Mouse (Mus musculus) small intestine, adult 2 months (tissue): ENCODE measurements around the gene Reg4. TPM values are rescaled to one million over a fixed set of nuclear protein-coding genes. Genes with fewer than 3 reads are reported as not detected.

Source experiments
- H3K27ac ChIP-seq: fragments of 200-500 bp; 2 replicates; pipeline ENCODE4 v1.5.1; 2012; ENCODE audit warnings: low read depth, low read length, control low read depth, inconsistent platforms; ENCODE audit not compliant: insufficient read depth
- H3K27me3 ChIP-seq: fragments of 200-500 bp; 2 replicates; pipeline ENCODE4 v1.6.1; 2012; ENCODE audit warnings: mild to moderate bottlenecking, moderate library complexity, low read length, inconsistent platforms; ENCODE audit not compliant: control insufficient read depth, insufficient read depth
- H3K36me3 ChIP-seq: fragments of 200-500 bp; 2 replicates; pipeline ENCODE4 v1.6.1; 2012; ENCODE audit warnings: mild to moderate bottlenecking, low read length, control low read depth, inconsistent platforms; ENCODE audit not compliant: control insufficient read depth, insufficient read depth
- H3K4me1 ChIP-seq: fragments of 200-500 bp; 2 replicates; pipeline ENCODE4 v1.6.1; 2012; ENCODE audit warnings: low read length, inconsistent platforms, mixed read lengths; ENCODE audit not compliant: control insufficient read depth, insufficient read depth, insufficient read length
- H3K4me3 ChIP-seq: fragments of 200-500 bp; 2 replicates; pipeline ENCODE4 v1.5.1; 2012; ENCODE audit warnings: low read depth, mild to moderate bottlenecking, control low read depth, inconsistent platforms, low read length, moderate library complexity
- CTCF ChIP-seq: fragments of 200-500 bp; IDR thresholded peaks from 2 replicates; pipeline ENCODE4 v1.5.1; 2012; ENCODE audit warnings: low read depth, mild to moderate bottlenecking, control low read depth, inconsistent platforms, low read length, moderate library complexity, mixed read lengths; ENCODE audit not compliant: insufficient replicate concordance, insufficient read length; ENCODE audit errors: extremely low read depth
- POLR2A ChIP-seq: fragments of 200-500 bp; IDR thresholded peaks from 2 replicates; pipeline ENCODE4 v1.6.1; 2012; ENCODE audit warnings: low read depth, mild to moderate bottlenecking, control low read depth, inconsistent platforms, low read length, moderate library complexity
- WGBS: fragments of 180-500 bp; shearing (Covaris S2); methylation state at CpG from one replicate; pipeline ENCODE4 v1.1.7; 2018; 5-methylcytosine and 5-hydroxymethylcytosine counted together
- polyA plus RNA-seq: library from polyadenylated mRNA; depleted of rRNA; stranded (reverse); fragments of >200 nt; gene quantifications from 2 replicates; pipeline ENCODE4 v1.2.3, GENCODE M21; 2012

Reg4 gene
- polyA plus RNA-seq, 1 experiment = 67.3 TPM

GRCm38 (mm10) chr3:98261415-98261814 lies 39.5 kb downstream of the Reg4 start:
- no peaks in the 10 kb centered on the region for H3K36me3 ChIP-seq
- H3K27me3 ChIP-seq = no peaks in the 10 kb centered on the region
- TF ChIP-seq CTCF (no peak), POLR2A (no peak)
- no peak overlapping the region for H3K4me3 ChIP-seq
- WGBS = 56% methylated on average over 4 of the region's 4 CpGs
- no peak overlapping the region for H3K27ac ChIP-seq
- 0 out of 2 replicates have a peak, but pooled peaks cover 3% of the 10 kb centered on the region for H3K4me1 ChIP-seq

DNA sequence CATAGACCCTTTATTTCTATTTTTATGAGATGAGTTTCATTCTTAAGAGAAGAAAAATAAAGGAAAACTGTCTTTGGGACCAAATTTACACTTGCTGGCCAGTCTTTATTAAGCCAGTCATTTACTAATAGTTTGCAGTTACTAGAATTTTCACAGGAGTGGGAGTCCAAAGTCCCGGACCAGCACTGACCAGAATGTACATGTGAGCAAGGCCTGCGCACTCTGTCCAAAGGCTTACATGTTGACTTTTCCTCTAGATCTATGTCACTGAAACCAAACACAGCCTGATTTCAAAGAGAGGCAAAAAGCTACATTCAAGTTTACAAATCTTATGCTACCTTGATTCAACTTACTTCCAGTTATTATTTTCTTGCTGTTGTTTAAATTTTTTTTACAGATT lies 40.2 kb downstream of the Reg4 start:
- Histone ChIP-seq H3K36me3 (no peaks in the 10 kb centered on the region), H3K4me3 (no peak overlapping the region), H3K4me1 (peaks cover 6% of the 10 kb centered on the region; the same call in 1 of the 2 replicates), H3K27me3 (no peaks in the 10 kb centered on the region), H3K27ac (no peak overlapping the region)
- WGBS = 84% methylated on average over 2 of the region's 2 CpGs
- TF ChIP-seq POLR2A = no peak
- TF ChIP-seq CTCF = no peak

DNA sequence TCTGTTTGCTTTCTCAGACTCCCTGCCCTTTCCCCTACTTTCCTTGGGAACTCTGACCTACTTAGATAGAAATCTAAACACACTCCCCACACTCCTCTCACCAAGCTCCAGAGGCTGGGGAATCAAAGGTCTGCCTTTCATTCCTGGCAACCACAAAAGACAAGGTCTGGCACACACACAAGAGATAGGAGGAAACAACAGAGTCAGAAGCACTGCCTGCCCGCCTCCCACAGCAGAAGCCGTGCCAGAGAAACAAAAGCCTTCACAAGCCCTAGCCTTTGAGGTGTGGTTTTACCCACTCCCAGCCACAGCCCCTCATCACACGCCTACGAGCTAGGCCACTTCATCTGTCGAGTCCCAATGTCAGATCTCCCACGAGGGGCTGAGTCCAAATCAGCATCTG lies 45.3 kb downstream of the Reg4 start:
- WGBS = 7% methylated on average over 6 of the region's 6 CpGs
- TF ChIP-seq POLR2A = no peak
- TF ChIP-seq CTCF = no peak
- Histone ChIP-seq H3K4me3 (no peak overlapping the region), H3K36me3 (no peaks in the 10 kb centered on the region), H3K4me1 (peaks cover 9% of the 10 kb centered on the region), H3K27ac (no peak overlapping the region), H3K27me3 (no peaks in the 10 kb centered on the region)

DNA sequence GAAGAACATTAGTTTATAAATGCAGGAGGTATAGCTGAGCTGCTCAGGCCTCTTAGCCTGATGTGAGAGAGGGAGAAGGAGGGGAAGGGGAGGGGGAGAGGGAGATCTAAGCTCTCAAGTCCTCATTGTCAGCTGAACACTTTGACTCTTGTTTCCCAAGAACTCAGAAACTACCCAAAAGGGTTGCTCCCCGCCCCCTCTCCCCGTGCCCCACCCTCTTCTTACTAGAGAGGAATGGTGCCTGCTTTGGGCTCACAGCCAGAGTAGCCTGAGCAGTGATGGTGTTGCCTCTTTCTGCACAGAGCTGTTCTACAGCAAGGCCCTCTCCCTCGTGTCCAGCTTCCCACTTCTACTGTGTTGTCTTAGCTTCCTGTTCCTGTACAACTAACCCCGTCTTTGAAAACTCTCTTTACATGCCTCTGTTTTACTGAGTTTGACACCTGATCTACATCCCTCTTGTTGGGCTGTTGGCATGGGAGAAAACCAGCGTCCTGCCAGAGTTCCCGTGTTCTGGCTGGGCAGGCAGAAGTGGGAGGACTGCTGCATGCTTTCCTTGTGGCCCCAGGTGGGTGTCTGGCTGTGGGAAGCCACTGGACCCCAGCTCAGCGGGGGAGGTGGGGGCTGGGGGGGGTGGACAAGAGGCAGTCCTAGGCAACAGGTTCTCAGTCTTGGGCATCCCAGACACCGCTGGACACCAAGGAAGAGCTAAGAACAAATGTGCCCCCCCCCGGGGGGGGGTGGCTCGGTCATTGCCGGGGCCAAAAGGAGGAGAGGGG lies 51.9 kb downstream of the Reg4 start:
- peaks cover 6% of the 10 kb centered on the region for H3K4me1 ChIP-seq
- no peak overlapping the region for H3K4me3 ChIP-seq
- WGBS = 52% methylated on average over 11 of the region's 11 CpGs
- no peak overlapping the region for H3K27ac ChIP-seq
- H3K27me3 ChIP-seq = 0 out of 2 replicates have a peak, but pooled peaks cover 4% of the 10 kb centered on the region
- no peak for TF ChIP-seq CTCF
- TF ChIP-seq POLR2A = no peak
- H3K36me3 ChIP-seq = no peaks in the 10 kb centered on the region

GRCm38 (mm10) chr3:98279682-98280081 lies 57.7 kb downstream of the Reg4 start:
- WGBS = 15% methylated on average over 4 of the region's 4 CpGs
- H3K27ac ChIP-seq = peak overlapping the region; percentile 42
- no peaks in the 10 kb centered on the region for H3K27me3 ChIP-seq
- TF ChIP-seq CTCF (no peak), POLR2A (no peak)
- no peaks in the 10 kb centered on the region for H3K36me3 ChIP-seq
- peaks cover 9% of the 10 kb centered on the region; the same call in 1 of the 2 replicates for H3K4me1 ChIP-seq
- H3K4me3 ChIP-seq = no peak overlapping the region

- WGBS = 13% methylated on average over 14 of the region's 14 CpGs
- no peaks in the 10 kb centered on the region for H3K36me3 ChIP-seq
- TF ChIP-seq CTCF (no peak), POLR2A (peak; percentile 50; the same call in 1 of the 2 replicates)
- peaks cover 9% of the 10 kb centered on the region; the same call in 1 of the 2 replicates for H3K4me1 ChIP-seq
- no peaks in the 10 kb centered on the region for H3K27me3 ChIP-seq
- H3K4me3 ChIP-seq = peak within 1 kb of the TSS; percentile 52
- H3K27ac ChIP-seq = peak within 1 kb of the TSS; percentile 42
Observed at GRCm38 (mm10) chr3:98280204-98280932, 58.4 kb downstream of the Reg4 start, which contains the start of gene Hmgcs2. Gene Hmgcs2 (plus strand): TSS chr3:98280435.

- WGBS = 10% methylated on average over 12 of the region's 12 CpGs
- Histone ChIP-seq H3K27me3 (no peaks in the 10 kb centered on the region), H3K27ac (no peak overlapping the region), H3K4me3 (0 out of 2 replicates have a peak overlapping the region, but pooled peaks have one; percentile 9), H3K36me3 (no peaks in the 10 kb centered on the region), H3K4me1 (peaks cover 9% of the 10 kb centered on the region; the same call in 1 of the 2 replicates)
- TF ChIP-seq CTCF (peak; percentile 91), POLR2A (no peak)
Observed at GRCm38 (mm10) chr3:98280933-98281678, 59.1 kb downstream of the Reg4 start.
